Mouse (Mus musculus): Measurements from ENCODE around the gene Mrpl12.
"Not testable (repeated sequence)": the region's sequence is repeated elsewhere in the genome, so short reads cannot be mapped to it uniquely, and the experiment has no call there.

Gene Mrpl12

GRCm38 (mm10) chr11:120509940-120510339 lies 25.5 kb downstream of the Mrpl12 start:
- no peak for DNase-seq

GRCm38 (mm10) chr11:120510375-120511030 lies 26.1 kb downstream of the Mrpl12 start:
- no peak for DNase-seq

- no peak for DNase-seq
Observed at GRCm38 (mm10) chr11:120512790-120513453, 28.5 kb downstream of the Mrpl12 start.

- DNase-seq: not testable (repeated sequence)
Observed at GRCm38 (mm10) chr11:120514262-120514661, 29.8 kb downstream of the Mrpl12 start.

- peak; percentile 86 for DNase-seq
Observed at GRCm38 (mm10) chr11:120515611-120516010, 31.2 kb downstream of the Mrpl12 start.

- no peak for DNase-seq
Observed at GRCm38 (mm10) chr11:120517147-120517546, 32.7 kb downstream of the Mrpl12 start.

- no peak for DNase-seq
Observed at GRCm38 (mm10) chr11:120518027-120518426, 33.6 kb downstream of the Mrpl12 start.

- DNase-seq: no peak
Observed at GRCm38 (mm10) chr11:120518558-120518957, 34.1 kb downstream of the Mrpl12 start.

GRCm38 (mm10) chr11:120519738-120520137 lies 35.3 kb downstream of the Mrpl12 start:
- DNase-seq: no peak

GRCm38 (mm10) chr11:120520498-120520897 lies 36.1 kb downstream of the Mrpl12 start:
- no peak for DNase-seq

GRCm38 (mm10) chr11:120520967-120521540 lies 36.6 kb downstream of the Mrpl12 start:
- DNase-seq: no peak

GRCm38 (mm10) chr11:120522581-120522980 lies 38.2 kb downstream of the Mrpl12 start:
- no peak for DNase-seq

GRCm38 (mm10) chr11:120525959-120526358 lies 41.5 kb downstream of the Mrpl12 start:
- no peak for DNase-seq

- DNase-seq: no peak
Observed at GRCm38 (mm10) chr11:120527690-120528354, 43.4 kb downstream of the Mrpl12 start.

GRCm38 (mm10) chr11:120528903-120529302 lies 44.5 kb downstream of the Mrpl12 start:
- no peak for DNase-seq

- no peak for DNase-seq
Observed at GRCm38 (mm10) chr11:120530085-120530964, 45.9 kb downstream of the Mrpl12 start, which contains the start of gene Gcgr. Gene Gcgr (plus strand): TSS chr11:120530699.

GRCm38 (mm10) chr11:120531646-120532045 lies 47.2 kb downstream of the Mrpl12 start:
- DNase-seq: peak; percentile 46

GRCm38 (mm10) chr11:120534093-120534492 lies 49.7 kb downstream of the Mrpl12 start:
- DNase-seq: no peak

- no peak for DNase-seq
Observed at GRCm38 (mm10) chr11:120535145-120535544, 50.7 kb downstream of the Mrpl12 start.

- DNase-seq: no peak
Observed at GRCm38 (mm10) chr11:120535804-120536203, 51.4 kb downstream of the Mrpl12 start.

GRCm38 (mm10) chr11:120538485-120538884 lies 54.1 kb downstream of the Mrpl12 start:
- peak; percentile 93 for DNase-seq

Data from kidney, adult 11 months (tissue).